Mouse (Mus musculus) cerebellum, postnatal 10 days (tissue): ENCODE data around the gene Sphkap.

Source experiments
- DNase-seq, 2 experiments: peaks; one replicate each; pipeline ENCODE4 v3.0.0; 2021; ENCODE audit warnings: mixed read lengths in 2 of 2

The Sphkap gene

DNA sequence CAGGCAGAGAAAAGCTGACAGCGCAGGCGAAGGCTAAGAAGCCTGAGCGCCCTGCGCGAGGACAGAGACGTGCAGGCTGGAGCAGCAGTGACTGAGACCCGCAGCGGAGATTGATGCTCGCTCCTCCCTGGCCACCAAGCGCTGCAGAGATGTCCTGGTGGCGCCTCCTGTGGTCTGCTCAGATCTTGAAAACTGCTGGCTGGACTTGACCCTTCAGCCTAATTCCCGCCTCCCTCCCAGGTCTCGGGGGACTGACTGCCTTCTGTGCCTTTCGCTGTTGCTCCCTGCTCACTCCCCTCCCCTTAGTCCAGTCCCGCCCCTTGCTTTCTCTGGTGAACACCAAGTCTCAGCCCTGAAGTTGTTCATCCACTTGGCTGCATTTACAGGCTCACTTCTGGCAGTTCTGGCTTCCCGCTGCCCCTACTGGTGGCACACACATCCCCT lies at the start of gene Sphkap:
Sphkap (minus strand) TSS at position 180 of the 444 bp plus-strand sequence.
- peak; percentile 81 to 88 for DNase-seq

DNA sequence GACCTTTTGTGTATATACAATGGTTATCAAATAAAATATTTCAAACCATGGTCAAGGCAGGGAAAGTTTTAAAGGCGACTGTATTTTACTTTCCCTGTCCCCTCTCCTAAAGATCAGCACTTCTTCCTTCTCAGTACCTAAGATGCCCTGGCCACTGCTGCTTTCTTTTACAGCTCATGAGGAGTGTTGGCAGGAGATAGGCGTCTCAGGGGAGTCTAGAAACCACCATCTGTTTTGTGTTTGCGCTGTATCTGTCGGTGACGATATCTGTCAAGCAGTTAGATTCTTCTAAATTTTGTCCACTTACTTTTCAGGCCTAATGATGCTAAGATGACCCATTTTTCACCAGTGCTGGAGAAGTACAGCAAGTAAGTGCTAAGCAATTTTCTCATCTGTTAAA lies 43.3 kb upstream of the Sphkap start:
- peak; percentile 78 to 87 for DNase-seq

DNA sequence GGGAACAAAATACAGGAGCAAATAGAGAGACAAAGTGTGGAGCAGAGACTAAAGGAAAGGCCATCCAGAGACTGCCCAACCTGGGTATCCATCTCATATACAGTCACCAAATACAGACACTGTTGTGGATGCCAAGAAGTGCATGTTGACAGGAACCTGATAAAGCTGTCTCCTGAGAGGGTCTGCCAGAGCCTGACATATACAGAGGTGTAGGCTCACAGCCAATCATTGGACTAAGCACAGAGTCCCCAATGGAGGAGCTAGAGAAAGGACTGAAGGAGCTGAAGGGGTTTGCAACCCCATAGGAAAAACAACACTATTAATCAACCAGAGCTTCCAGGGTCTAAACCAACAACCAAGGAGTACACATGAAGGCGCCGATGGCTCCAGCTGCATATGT lies 32.4 kb upstream of the Sphkap start:
- no peak for DNase-seq

DNA sequence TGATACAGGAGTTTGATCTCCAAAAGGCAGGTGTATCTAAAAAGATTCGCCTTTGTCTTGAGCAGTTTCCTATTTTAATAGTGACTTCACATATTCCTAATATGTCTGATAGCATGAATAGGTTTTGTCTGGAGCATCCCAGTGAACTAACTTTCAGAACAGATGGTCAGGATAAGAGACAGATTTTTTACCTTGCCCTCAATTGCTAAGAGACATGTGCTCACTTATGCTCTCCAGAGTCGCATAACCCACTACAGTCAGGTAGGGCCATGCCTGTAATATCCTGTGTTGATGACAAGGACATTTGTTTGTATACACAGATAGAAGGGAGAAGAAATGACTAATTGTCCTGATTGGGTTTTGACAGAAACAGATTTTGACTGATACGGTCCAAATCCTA lies 25.9 kb upstream of the Sphkap start:
- no peak for DNase-seq

DNA sequence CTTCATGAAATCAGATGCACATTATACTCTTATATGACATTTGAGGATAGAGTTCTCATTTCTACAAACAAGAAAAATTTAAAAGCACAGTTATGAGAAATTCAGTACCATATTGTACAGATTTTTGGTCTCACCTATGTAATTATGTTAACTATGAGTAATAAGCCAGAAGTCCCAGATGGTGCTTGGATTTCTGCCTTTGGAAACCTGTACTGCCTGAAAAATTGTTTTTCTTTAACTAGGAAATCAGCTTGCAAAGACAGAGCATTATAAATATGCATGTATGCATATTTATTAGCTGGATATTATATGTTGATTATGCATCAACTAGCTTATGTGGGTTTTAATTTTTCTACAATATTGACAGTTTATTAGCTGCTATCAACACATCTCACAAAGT lies 21.9 kb upstream of the Sphkap start:
- DNase-seq = peak; percentile 19 to 28

DNA sequence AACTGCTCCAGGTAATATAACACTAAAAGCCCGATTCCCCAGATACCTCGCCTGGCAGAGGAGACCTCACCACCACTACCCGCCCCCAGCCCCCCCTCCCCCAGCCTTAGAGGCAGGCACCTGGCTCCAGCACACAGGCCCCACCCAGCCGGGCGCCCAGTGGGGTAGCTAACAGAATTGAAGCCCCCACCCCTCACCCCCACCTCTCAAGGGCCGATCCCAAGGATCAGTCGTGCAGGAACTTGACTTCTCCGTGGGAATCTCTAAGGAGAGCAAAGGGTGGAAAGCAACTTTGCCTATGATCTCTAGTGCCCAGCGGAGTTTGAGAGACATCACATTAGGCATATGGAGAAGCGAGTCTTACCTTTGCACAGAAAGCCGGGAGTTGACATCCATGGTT lies 384 bp downstream of the Sphkap start:
- peak; percentile 66 to 69 for DNase-seq

DNA sequence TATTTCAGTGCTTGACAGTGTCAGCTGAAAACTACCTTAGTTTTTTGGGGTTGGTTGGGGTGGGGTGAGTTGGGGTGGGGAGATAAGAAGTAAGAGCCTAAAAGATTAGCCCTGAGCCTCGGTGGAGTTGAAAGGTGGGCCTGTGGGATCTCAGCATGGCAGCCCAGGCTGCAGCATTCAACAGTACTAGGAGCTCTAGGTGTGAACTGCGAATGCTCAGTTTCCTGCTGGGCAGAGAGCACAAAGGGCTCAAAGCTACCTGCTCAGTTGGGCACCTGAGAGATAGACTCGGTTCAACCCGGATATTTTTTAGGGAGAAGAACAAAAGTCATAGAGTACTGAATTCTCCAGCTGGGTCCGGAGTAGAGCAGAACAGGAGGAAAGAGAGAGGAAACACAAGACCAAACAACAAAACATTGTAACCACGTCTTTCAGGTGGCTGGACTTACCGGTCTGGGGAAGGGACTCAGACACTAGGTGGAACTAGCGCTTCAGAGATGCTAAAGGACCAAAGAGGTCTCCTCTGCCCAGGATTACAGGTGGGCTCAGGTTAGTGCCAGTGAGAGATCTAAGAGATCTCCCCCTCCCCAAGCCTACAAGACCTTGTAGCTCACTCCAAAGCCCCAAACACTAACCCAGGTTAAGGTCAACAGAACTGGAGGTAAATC lies 984 bp downstream of the Sphkap start:
- peak; percentile 74 to 76 for DNase-seq

DNA sequence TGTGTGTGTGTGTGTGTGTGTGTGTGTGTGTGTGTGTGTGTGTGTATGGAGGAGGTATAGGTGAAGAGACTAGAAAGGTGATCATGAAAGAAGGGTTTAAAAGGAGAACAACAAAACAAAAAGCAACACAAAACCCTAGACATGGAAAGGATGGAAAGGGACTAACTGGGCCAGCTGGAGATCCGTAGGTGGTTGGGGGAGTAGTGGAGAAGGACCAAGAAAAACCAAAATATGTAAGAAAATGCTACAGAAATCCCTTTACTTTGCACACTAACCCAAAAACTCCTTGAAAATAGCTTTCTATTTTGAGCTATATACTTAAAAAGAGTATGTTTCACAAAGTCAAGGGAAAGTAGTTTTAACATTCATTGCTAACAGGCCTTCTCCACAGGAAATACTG lies 6.9 kb downstream of the Sphkap start:
- no peak for DNase-seq

DNA sequence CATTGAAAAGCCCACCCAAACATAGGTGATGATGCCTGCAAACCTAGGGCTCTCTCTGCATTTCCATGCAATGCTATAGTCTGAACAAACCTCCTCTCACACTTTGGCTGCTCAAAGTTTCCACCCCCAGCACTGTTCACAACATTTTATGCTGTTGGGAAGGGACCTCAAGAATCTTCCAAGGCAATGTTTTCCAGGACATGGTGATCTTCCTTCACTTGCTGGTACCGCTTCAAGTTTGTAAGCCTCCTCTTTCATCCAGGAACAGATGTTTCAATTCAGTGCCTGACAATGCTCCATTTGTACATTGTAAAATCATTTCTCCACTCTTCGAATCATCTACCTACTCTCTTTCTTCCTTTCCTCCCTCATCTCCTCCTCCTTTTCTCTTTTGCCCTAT lies 11.7 kb downstream of the Sphkap start:
- no peak for DNase-seq

DNA sequence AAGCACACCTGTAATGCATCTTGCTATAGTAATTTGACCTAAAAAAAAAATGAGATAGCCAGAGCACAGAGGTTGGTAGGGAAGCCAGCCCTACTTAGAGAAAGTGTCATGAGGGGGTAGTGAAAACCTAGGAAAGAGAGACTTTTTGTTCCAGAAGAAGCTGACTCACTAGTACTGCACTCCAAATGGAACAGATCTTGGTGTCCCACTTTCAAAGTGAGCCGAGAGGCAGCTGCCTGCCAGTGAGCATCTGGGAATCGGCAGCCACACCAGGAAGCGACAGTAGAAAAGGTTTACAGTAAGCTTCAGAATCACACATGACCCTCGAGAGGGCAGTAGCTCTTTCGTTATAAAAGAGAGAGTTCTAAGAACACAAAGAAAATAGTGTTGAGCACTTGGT lies 12.4 kb downstream of the Sphkap start:
- DNase-seq = peak in 1 of 2 experiments; percentile 12

DNA sequence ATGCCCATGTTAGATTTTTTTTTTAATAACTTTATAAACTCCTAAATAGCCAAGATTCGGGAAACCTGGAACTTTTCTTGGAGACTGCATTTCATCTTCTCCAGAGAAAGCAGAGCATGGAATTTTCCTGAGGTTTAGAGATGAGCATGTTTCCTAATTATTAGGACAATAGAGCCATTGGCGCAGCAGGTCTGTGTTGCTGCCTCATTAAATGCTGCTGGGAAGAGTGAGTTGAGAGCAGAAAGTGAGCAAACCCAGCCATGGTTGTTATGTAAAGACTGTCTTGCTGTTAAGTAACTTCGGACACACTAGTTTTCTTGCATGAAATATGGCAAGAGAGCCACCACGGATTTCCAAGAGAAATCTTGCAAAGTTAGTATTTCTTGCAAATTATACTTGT lies 18.6 kb downstream of the Sphkap start:
- no peak for DNase-seq

DNA sequence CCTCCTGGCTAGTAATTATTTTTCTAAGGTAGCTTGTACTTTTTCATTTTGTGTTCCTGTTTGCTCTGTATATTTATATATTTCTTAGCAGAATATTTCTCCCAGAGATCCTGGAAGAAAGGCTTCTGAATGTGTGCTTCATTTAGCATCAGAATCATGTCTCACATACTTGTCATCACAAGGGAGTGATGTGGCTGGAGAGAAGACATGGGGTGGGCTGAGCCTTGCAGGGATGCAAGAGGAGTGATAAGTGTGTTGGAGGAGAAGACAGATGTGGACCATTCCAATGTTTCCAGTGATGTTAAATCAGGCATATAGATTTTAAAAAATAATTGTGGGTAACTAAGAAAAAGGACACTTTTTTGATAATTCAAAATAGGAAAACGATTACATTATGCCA lies 30.6 kb downstream of the Sphkap start:
- no peak for DNase-seq

DNA sequence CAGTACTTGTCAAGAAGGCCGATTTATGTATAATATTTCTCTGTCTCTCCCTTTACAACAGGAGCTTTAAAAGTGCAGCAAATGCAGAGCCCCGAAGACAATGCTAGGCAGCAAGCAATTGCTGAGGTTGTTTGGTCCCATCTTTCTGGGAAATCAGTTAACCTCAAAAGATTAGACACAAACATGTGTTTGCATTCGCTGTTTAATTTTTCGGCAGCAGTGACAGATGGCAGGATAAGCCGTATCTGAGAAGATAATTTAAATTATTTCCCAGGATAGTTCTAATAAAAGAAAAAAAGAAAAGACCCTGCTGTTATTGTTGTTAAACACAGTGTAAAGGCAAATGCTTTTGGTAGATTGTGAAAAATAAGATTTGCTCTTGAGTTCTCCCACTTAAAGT lies 41.5 kb downstream of the Sphkap start:
- peak in 1 of 2 experiments; percentile 10 for DNase-seq

DNA sequence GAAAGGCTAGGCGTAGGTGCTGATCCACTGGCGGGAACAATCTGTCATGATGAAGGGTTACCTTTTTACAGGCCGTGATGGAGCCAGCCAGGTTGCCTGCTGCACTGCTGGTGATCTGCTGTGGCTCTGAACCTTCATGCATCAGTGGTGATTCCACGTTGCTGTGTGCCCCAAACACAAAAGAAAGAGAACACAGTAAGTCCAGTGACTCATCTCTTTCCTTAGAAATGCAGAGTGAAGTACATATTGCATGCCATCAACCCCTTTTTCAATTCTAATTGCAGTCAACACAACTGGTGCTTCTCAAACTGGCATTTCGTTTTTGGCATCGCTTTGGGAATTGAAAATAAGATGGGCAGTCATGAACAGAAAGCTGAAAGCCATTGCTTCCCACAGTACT lies 45.8 kb downstream of the Sphkap start:
- DNase-seq = peak; percentile 36 to 60

DNA sequence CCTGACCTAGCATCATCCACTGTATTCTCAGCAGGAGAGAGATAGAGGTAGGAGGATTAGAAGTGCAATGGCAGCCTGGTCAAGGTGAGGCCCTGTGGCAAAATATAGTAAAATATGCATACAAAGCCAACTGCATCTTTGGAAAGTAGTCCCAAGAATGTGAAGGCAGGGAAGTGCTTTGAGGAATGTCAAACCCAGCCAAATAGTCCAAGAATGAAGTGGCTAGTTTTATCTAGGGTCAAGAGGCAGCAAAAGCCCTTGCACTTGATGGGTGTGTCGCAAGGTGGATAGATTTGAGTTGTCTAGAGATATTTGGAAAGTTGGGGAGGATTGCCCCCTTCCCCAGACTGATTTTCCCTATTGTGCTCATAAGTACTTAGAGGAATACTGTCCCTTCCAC lies 61.5 kb downstream of the Sphkap start:
- no peak for DNase-seq

DNA sequence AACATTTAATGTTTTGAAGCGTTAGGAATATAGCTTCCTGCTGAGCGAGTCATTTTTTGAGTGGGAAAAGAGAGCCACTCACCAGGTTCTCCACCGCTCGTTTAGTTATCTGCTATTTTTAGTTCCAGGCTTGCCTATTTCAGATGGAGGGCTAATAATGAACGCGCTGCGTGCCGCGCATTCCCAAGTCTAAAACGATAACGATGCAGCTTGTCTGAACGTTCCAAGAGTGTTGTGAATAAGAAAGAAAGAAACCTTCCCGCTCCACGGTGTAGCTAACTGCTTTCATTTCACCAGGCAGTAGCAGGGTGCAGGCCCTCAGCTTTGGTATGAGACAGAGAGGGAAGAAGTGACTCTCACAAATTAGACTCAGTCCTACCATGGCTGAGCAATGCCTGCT lies 62.4 kb downstream of the Sphkap start:
- DNase-seq = peak; percentile 6 to 10

DNA sequence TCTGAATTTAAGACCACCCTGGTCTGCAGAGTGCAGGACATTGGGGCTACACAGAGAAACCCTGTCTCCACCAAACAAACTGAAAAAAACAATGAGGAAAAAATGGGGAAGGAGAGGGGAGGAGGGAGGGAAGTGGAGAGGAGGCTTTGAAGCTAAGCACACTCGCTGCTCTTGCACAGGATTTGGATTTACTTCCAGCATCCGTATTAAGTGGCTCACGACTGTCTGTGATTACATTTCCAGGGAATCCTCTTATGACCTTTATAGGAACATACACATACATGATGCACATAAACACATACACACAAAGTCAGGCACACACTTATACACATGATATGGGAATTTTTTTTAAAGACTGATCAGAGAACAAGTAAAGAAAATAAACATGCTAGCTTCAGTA lies 62.9 kb downstream of the Sphkap start:
- no peak for DNase-seq

DNA sequence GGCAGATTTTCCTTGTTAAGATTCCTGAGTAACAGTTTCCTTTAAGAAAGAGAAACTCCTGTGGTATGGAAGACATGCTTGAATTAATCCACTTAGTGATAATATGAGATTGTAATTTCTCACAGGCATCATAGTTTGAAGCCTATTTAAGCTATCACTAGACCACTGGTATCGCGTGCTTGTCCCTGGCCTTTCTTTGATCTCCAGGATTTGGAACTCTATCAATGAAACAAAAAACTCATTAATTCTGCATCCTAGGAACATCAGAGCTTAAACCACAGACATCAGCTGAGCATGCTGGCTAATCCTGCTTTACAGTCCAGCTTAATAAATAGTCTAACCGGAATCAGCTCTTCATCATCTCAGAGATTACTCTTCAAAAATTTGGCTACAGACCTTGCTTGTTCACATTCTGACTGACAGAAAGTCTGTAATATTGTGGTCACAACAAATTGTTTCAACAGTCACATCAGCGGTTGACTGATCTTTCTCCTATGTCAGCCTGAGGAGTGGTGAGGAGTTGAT lies 65.2 kb downstream of the Sphkap start:
- DNase-seq = no peak

DNA sequence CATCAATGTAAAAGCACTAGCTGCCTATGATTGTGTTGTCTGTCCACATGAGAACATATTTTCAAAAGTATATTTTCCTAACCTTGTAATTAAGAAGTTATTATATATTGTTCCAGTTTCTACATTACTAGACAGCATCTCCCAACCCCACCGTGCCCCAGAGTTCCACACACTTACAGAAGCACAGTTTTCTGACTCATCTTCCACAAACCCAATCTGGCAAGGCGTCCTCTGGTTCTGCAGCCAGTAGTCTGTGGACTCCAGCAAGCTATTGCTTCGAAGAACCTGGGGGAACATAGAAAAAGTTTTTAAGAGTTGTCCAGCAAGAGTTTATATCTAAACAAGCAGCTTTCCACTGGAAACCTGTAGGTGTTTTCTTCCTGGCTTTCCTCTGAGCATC lies 68.6 kb downstream of the Sphkap start:
- no peak for DNase-seq

DNA sequence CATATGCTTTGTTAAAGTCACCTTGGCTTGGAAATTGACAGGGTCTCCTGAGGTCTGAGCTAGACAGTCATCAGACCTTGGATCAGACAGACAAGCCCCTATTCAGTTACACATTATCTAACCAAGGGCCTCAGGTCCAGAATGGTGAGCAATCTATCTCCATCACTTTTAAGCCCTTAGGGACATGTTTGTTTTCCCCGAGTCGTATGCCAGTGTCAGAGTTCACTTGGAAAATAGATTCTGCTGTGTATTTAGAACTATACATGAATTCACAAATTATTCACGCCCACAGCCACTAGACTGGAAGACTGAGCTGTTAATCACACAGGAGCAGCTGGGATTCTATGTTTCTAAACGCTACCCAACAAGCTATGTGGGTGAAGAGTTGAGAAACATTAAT lies 91.1 kb downstream of the Sphkap start:
- no peak for DNase-seq

DNA sequence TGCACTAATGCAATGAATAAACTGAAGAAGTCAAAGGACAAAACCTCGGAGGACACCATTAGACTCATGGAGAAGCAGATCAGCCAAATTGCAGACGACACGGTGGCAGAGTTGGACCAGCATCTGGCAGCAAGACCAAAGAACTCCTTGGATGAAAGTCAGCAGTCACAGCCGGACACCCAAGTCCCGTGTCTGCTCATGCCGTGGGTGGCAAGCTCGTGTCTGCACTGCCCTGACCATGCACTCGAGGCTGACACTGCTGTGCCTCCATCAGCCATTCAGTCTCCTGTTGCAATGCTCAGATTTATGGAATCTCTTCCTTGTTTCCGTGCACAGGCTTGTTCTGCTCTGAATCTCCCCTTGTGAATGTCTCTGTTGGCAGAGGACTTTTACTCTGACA lies 92.9 kb downstream of the Sphkap start:
- DNase-seq = peak; percentile 49 to 68

DNA sequence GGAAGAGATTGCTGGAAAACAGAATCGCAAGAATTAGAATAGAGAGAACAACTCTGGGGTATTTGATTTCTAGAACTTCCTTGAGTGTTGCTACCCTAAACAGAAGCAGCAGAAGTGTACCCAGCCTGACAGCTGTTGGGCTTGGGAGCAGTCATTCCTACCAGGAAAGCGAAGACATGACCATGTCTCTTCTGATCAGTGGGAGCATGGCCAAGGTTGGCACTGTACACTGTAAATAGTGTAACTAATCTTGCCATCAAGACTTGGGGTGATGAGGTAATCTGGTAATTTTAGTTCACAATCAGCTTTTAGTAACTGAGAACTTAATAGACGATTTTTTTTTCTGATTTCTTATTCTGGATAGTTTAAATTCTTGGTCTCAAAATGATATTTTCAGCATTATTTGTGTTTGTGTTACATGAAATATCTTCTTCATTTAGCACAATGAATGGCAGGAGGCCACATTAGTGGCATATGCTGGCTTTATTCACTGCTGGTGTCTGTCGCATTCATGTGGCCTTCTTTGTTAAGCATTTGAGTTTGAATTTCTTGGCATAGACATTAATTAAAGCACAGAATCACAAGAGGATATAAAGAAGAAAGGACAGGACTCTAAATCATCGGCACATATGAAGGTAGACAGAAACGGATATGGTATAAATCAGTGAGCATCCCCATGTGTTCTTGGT lies 96.2 kb downstream of the Sphkap start:
- DNase-seq = peak; percentile 77 to 84

DNA sequence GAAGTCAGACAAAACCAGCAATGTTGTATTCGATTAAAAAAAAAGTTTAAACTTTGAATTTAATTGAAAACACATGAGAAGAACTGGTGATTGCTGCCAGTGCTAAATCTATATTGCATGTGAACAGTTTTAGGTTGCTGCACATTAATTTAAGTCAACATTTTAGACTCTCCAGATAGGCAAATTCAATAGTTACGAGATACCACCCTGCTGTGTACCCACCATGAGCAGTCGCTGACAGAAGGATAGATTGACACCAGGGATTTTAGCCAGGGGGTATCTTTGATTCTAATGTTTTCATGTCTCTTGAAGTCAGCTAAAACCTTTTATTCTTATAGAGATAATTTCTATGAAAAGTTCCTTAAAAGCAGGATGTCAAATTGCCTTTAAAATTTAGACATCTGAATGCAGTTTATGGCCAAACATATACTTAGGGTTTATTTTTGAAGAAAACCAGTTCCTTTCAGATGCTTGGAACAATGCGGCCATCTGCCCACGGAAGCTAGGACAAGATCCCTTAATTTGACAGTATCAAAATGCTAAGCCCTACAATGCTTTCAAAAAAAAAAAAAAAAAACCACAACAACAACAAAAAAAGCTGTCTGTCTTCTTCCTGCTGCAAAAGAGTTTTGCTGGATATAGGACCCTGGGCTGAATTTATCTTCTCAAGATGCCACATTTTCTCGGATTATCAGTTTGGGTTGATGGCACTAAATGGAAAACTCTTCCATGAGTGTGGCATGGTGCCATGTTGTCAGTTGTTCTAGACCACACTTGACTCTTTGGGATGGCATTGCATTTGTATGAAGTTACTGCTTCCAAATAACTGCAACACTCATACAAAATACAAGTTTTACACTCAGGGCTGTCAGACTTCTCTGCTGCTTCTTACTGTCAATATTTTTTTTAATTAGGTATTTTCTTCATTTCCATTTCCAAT lies 110.6 kb downstream of the Sphkap start:
- DNase-seq = peak; percentile 57 to 67
